Mouse (Mus musculus): ENCODE results near the gene Igf1.

Gene Igf1

GRCm38 (mm10) chr10:87860181-87861103, 2.4 kb downstream of the Igf1 start:
- DNase-seq (ENCODE audit: low read depth, low spot score): no peak

- DNase-seq (ENCODE audit: low read depth, low spot score): no peak
Observed at GRCm38 (mm10) chr10:87861104-87861455, 3.0 kb downstream of the Igf1 start.

- DNase-seq (ENCODE audit: low read depth, low spot score): no peak
Observed at GRCm38 (mm10) chr10:87862899-87863298, 4.8 kb downstream of the Igf1 start.

- DNase-seq (ENCODE audit: low read depth, low spot score): no peak
Observed at GRCm38 (mm10) chr10:87863326-87863725, 5.3 kb downstream of the Igf1 start.

- no peak for DNase-seq (ENCODE audit: low read depth, low spot score)
Observed at GRCm38 (mm10) chr10:87865712-87866111, 7.6 kb downstream of the Igf1 start.

GRCm38 (mm10) chr10:87866448-87866847, 8.4 kb downstream of the Igf1 start:
- DNase-seq (ENCODE audit: low read depth, low spot score): no peak

GRCm38 (mm10) chr10:87867217-87867616, 9.2 kb downstream of the Igf1 start:
- DNase-seq (ENCODE audit: low read depth, low spot score): no peak

GRCm38 (mm10) chr10:87867631-87868030, 9.6 kb downstream of the Igf1 start:
- DNase-seq (ENCODE audit: low read depth, low spot score): no peak

- DNase-seq (ENCODE audit: low read depth, low spot score): no peak
Observed at GRCm38 (mm10) chr10:87868349-87869053, 10.4 kb downstream of the Igf1 start.

GRCm38 (mm10) chr10:87869151-87869550, 11.1 kb downstream of the Igf1 start:
- no peak for DNase-seq (ENCODE audit: low read depth, low spot score)

- no peak for DNase-seq (ENCODE audit: low read depth, low spot score)
Observed at GRCm38 (mm10) chr10:87869691-87870090, 11.6 kb downstream of the Igf1 start.

- DNase-seq (ENCODE audit: low read depth, low spot score): no peak
Observed at GRCm38 (mm10) chr10:87871863-87872647, 14.0 kb downstream of the Igf1 start.

- no peak for DNase-seq (ENCODE audit: low read depth, low spot score)
Observed at GRCm38 (mm10) chr10:87872854-87873253, 14.8 kb downstream of the Igf1 start.

- DNase-seq (ENCODE audit: low read depth, low spot score): no peak
Observed at GRCm38 (mm10) chr10:87873516-87873915, 15.5 kb downstream of the Igf1 start.

GRCm38 (mm10) chr10:87880071-87880785, 22.2 kb downstream of the Igf1 start:
- no peak for DNase-seq (ENCODE audit: low read depth, low spot score)

GRCm38 (mm10) chr10:87885326-87886040, 27.4 kb downstream of the Igf1 start:
- no peak for DNase-seq (ENCODE audit: low read depth, low spot score)

GRCm38 (mm10) chr10:87889850-87890249, 31.8 kb downstream of the Igf1 start:
- no peak for DNase-seq (ENCODE audit: low read depth, low spot score)

- DNase-seq (ENCODE audit: low read depth, low spot score): no peak
Observed at GRCm38 (mm10) chr10:87892256-87892655, 34.2 kb downstream of the Igf1 start.

GRCm38 (mm10) chr10:87893272-87893671, 35.2 kb downstream of the Igf1 start:
- no peak for DNase-seq (ENCODE audit: low read depth, low spot score)

GRCm38 (mm10) chr10:87894461-87895120, 36.5 kb downstream of the Igf1 start:
- no peak for DNase-seq (ENCODE audit: low read depth, low spot score)
